Mouse (Mus musculus): ENCODE data around the gene Gchfr. TPM values are rescaled to one million over a fixed set of nuclear protein-coding genes. Genes with fewer than 3 reads are reported as not detected.
A peak's percentile ranks its signal among the peaks of the same experiment; 100 is the strongest.

The Gchfr gene
- polyA plus RNA-seq, 1 experiment from 2014 or later, result 115 TPM

DNA sequence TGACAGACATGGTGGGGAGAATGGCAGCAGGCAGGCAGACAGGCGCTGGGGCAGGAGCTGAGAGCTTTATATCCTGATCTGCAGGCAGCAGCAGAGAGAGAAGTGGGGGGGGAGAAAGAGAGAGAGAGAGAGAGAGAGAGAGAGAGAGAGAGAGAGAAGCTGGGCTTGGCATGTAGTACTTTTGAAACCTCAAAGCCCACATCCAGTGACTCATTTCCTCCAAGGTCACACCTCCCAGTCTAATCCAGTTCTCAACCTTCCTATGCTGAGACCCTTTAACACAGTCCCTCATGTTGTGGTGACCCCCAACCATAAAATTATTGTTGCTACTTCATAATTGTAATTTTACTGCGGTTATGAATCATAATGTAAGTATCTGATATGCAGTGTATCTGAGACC is 2.7 kb downstream of the Gchfr start:
- no peak for ATAC-seq (ENCODE audit: low read depth)
- Histone ChIP-seq H3K4me1 (ENCODE audit: control insufficient read depth, low read depth, low read length) (peaks cover 22% of the 10 kb centered on the region), H3K9me3 (replicated peaks; ENCODE audit: control insufficient read depth, low read length) (no peaks in the 10 kb centered on the region), H3K9ac (ENCODE audit: low read depth, low read length) (no peak overlapping the region), H3K4me2 (ENCODE audit: low read depth, low read length) (no peak overlapping the region), H3K36me3 (ENCODE audit: control insufficient read depth, insufficient read depth) (no peaks in the 10 kb centered on the region; the same call in none of the 2 replicates), H3K27me3 (ENCODE audit: control insufficient read depth, insufficient read depth, low read depth, low read length) (peaks cover 30% of the 10 kb centered on the region), H3K4me3 (ENCODE audit: low read depth, low read length) (no peak overlapping the region), H3K27ac (ENCODE audit: low read length) (no peak overlapping the region)
- whole genome bisulfite sequencing (ENCODE audit: insufficient replicate concordance), result 49% methylated on average over 2 of the region's 2 CpGs

DNA sequence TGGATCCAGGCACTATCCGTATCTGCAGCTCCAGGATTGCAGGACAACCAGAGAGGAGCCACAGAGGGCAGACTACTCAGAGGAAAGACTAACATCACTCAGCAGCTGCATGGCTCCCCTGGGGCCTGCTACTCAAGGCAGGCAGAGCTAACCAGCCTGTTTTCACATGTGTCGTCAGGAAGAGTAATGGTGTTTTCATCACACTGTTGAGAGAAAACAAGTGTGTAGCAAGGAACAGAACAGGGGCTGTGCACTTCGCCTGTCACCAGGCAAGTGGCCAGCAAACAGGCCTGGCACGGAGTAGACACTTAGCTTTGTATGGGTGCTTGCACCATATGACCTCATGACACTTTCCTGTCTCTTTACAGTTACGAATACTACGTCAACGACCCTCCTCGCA is 4.0 kb downstream of the Gchfr start:
- Histone ChIP-seq H3K4me1 (ENCODE audit: control insufficient read depth, low read depth, low read length) (peaks cover 23% of the 10 kb centered on the region), H3K27ac (ENCODE audit: low read length) (no peak overlapping the region), H3K36me3 (ENCODE audit: control insufficient read depth, insufficient read depth) (no peaks in the 10 kb centered on the region; the same call in none of the 2 replicates), H3K4me2 (ENCODE audit: low read depth, low read length) (no peak overlapping the region), H3K27me3 (ENCODE audit: control insufficient read depth, insufficient read depth, low read depth, low read length) (peaks cover 24% of the 10 kb centered on the region), H3K9ac (ENCODE audit: low read depth, low read length) (no peak overlapping the region), H3K4me3 (ENCODE audit: low read depth, low read length) (no peak overlapping the region), H3K9me3 (replicated peaks; ENCODE audit: control insufficient read depth, low read length) (no peaks in the 10 kb centered on the region)
- WGBS (ENCODE audit: insufficient replicate concordance), result 73% methylated on average over 8 of the region's 8 CpGs
- no peak for ATAC-seq (ENCODE audit: low read depth)

DNA sequence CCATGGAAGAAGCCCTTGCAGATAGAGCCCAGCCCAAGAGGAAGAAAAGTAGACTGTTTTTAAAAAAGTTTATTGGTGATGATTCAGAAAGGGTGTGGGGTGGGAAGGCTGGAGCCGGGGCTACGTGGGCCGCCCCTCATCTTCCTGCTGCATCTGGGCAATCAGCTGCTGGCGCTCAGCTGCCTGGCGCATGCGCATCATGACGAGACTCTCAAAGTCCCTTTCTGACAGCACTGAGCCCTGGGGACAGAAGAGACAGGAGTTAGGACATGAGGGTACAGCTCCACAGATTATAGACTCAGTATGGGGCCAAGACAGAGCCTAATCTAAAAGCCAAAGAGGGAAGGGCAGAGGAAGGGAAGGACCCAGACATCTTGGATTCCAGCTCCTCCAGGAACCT is 4.9 kb downstream of the Gchfr start:
- no peak for ATAC-seq (ENCODE audit: low read depth)
- H3K4me3 ChIP-seq (ENCODE audit: low read depth, low read length), result no peak overlapping the region
- peaks cover 15% of the 10 kb centered on the region for H3K27me3 ChIP-seq (ENCODE audit: control insufficient read depth, insufficient read depth, low read depth, low read length)
- no peak overlapping the region for H3K4me2 ChIP-seq (ENCODE audit: low read depth, low read length)
- 81% methylated on average over 7 of the region's 7 CpGs for WGBS (ENCODE audit: insufficient replicate concordance)
- H3K9ac ChIP-seq (ENCODE audit: low read depth, low read length), result no peak overlapping the region
- no peak overlapping the region for H3K27ac ChIP-seq (ENCODE audit: low read length)
- H3K4me1 ChIP-seq (ENCODE audit: control insufficient read depth, low read depth, low read length), result peaks cover 19% of the 10 kb centered on the region
- H3K36me3 ChIP-seq (ENCODE audit: control insufficient read depth, insufficient read depth), result no peaks in the 10 kb centered on the region; the same call in none of the 2 replicates
- no peaks in the 10 kb centered on the region for H3K9me3 ChIP-seq (replicated peaks; ENCODE audit: control insufficient read depth, low read length)

DNA sequence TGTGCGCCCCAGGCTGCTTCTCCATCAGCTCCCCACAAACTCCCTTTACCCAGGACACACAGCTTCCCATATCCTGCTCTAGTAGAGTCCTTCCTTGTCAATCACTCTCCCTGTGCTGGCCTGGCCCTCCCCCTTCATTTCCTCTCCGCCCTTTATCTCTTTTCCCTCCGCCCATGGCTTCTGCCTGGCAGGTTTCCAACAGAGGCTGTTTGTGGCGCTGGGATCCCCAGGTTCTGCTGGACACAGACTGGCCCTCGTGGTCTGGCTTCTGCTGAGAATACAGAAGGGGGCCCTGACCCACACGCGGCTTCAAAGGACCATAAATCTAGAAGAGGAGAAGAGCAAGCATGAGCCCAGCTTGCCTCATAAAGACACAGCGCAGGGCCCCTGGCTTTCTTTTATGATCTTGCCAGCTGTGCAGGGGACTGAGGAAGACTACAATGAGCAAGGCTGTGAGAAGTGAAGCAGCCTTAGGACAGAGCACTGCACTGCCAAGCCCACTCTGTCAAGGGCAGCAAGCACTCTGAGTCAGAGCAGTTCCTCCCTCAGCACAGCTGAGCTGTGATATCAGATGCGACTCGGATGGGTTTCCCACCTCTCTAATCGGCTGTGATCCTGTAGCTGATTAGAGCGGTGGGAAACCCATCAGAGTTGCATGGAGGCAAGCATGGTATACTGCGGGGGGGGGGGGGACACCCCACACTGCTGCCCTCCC is 5.4 kb downstream of the Gchfr start:
- ATAC-seq (ENCODE audit: low read depth), result peak; percentile 73
- peaks cover 13% of the 10 kb centered on the region for H3K4me1 ChIP-seq (ENCODE audit: control insufficient read depth, low read depth, low read length)
- 11% methylated on average over 13 of the region's 13 CpGs for WGBS (ENCODE audit: insufficient replicate concordance)
- H3K9ac ChIP-seq (ENCODE audit: low read depth, low read length), result no peak overlapping the region
- H3K36me3 ChIP-seq (ENCODE audit: control insufficient read depth, insufficient read depth), result no peaks in the 10 kb centered on the region; the same call in none of the 2 replicates
- no peak overlapping the region for H3K27ac ChIP-seq (ENCODE audit: low read length)
- peaks cover 9% of the 10 kb centered on the region for H3K27me3 ChIP-seq (ENCODE audit: control insufficient read depth, insufficient read depth, low read depth, low read length)
- H3K4me2 ChIP-seq (ENCODE audit: low read depth, low read length), result 0 out of 2 replicates have a peak overlapping the region, but pooled peaks have one; percentile 7
- no peaks in the 10 kb centered on the region for H3K9me3 ChIP-seq (replicated peaks; ENCODE audit: control insufficient read depth, low read length)
- no peak overlapping the region for H3K4me3 ChIP-seq (ENCODE audit: low read depth, low read length)

DNA sequence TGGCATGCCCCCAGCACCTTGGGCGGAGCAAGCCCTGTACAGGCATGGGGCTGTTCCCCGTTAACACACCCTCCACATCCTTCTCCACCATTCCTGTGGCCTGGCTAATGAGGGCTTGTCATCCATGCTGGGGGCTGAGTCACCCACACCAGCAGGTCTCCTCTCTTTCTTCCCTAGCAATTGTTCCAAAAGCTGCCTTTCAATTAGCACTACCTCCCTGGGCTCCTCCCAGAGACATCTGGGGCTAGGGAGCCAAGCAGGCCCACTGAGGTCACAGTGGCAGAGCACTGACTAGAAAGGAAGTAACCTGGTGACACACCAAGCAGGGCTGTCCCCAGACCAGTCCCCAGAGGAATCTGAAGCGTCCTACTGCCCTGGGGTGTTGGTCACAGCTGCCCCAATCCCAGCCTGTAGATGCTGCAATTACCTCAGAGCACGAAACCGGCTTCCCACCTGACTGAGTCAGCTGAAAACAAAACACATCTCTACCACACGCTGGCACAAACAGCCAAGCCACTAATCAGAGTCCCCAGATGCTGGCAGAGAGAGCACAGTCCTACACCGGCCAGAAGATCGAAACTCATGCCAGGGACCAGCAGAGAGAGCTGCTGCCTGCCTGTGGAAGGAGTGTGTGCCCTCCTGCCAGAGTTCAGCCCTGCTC is 6.5 kb downstream of the Gchfr start, which contains the start of gene Gm14137:
Gene Gm14137, plus strand, starts transcription at position 519 of the 661 bp plus-strand sequence.
- WGBS (ENCODE audit: insufficient replicate concordance), result 59% methylated on average over 8 of the region's 8 CpGs
- Histone ChIP-seq H3K4me3 (ENCODE audit: low read depth, low read length) (no peak within 1 kb of the TSS), H3K27me3 (ENCODE audit: control insufficient read depth, insufficient read depth, low read depth, low read length) (peaks cover under 1% of the 10 kb centered on the region; the same call in 1 of the 2 replicates), H3K4me2 (ENCODE audit: low read depth, low read length) (no peak within 1 kb of the TSS), H3K9me3 (replicated peaks; ENCODE audit: control insufficient read depth, low read length) (no peaks in the 10 kb centered on the region), H3K36me3 (ENCODE audit: control insufficient read depth, insufficient read depth) (no peaks in the 10 kb centered on the region; the same call in none of the 2 replicates), H3K4me1 (ENCODE audit: control insufficient read depth, low read depth, low read length) (peaks cover 13% of the 10 kb centered on the region), H3K9ac (ENCODE audit: low read depth, low read length) (no peak within 1 kb of the TSS), H3K27ac (ENCODE audit: low read length) (no peak within 1 kb of the TSS)
- no peak for ATAC-seq (ENCODE audit: low read depth)

DNA sequence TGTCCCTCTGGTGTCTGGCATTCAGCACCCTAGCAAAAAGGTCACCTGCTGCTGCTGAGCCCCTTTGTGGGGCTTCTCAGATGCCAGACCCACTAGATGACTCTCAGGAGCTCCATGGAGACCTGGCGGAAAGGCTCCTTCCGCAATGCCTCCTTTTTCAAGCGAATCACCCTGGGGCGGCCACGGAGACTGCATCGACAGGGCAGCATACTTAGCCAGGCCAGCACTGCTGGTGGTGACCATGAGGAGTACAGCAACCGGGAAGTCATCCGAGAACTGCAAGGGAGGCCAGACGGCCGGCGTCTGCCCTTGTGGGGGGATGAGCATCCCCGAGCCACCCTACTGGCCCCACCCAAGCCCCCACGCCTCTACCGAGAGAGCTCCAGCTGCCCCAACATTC is 7.3 kb downstream of the Gchfr start:
- Histone ChIP-seq H3K4me1 (ENCODE audit: control insufficient read depth, low read depth, low read length) (peaks cover 13% of the 10 kb centered on the region), H3K4me2 (ENCODE audit: low read depth, low read length) (no peak overlapping the region), H3K4me3 (ENCODE audit: low read depth, low read length) (no peak overlapping the region), H3K27me3 (ENCODE audit: control insufficient read depth, insufficient read depth, low read depth, low read length) (no peaks in the 10 kb centered on the region), H3K36me3 (ENCODE audit: control insufficient read depth, insufficient read depth) (no peaks in the 10 kb centered on the region; the same call in none of the 2 replicates), H3K9me3 (replicated peaks; ENCODE audit: control insufficient read depth, low read length) (no peaks in the 10 kb centered on the region), H3K27ac (ENCODE audit: low read length) (no peak overlapping the region), H3K9ac (ENCODE audit: low read depth, low read length) (no peak overlapping the region)
- no peak for ATAC-seq (ENCODE audit: low read depth)
- 74% methylated on average over 14 of the region's 14 CpGs for WGBS (ENCODE audit: insufficient replicate concordance)

DNA sequence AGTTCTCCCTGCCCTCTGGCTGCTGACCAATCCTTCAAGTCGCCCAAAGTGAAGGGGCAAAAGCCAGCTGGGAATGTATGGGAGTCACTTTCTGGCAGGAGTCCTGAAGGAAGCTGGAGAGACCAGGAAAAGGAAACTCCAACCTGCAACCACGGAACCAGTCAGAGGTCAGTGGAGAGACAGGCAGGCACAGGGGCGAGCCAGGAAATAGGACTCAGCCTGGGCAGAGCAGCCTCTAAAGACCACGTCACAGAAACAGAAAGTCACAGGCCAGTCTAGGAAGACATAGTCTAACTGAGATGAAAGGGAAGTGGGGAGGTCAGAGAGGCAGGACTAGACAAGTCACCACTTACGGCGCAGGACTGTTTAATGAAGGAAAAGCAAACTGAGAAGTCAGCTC is 8.0 kb downstream of the Gchfr start:
- Histone ChIP-seq H3K27me3 (ENCODE audit: control insufficient read depth, insufficient read depth, low read depth, low read length) (no peaks in the 10 kb centered on the region), H3K27ac (ENCODE audit: low read length) (no peak overlapping the region), H3K4me1 (ENCODE audit: control insufficient read depth, low read depth, low read length) (peaks cover 13% of the 10 kb centered on the region), H3K4me3 (ENCODE audit: low read depth, low read length) (no peak overlapping the region), H3K36me3 (ENCODE audit: control insufficient read depth, insufficient read depth) (no peaks in the 10 kb centered on the region; the same call in none of the 2 replicates), H3K4me2 (ENCODE audit: low read depth, low read length) (no peak overlapping the region), H3K9ac (ENCODE audit: low read depth, low read length) (no peak overlapping the region), H3K9me3 (replicated peaks; ENCODE audit: control insufficient read depth, low read length) (no peaks in the 10 kb centered on the region)
- no peak for ATAC-seq (ENCODE audit: low read depth)
- 51% methylated on average over 6 of the region's 6 CpGs for WGBS (ENCODE audit: insufficient replicate concordance)

DNA sequence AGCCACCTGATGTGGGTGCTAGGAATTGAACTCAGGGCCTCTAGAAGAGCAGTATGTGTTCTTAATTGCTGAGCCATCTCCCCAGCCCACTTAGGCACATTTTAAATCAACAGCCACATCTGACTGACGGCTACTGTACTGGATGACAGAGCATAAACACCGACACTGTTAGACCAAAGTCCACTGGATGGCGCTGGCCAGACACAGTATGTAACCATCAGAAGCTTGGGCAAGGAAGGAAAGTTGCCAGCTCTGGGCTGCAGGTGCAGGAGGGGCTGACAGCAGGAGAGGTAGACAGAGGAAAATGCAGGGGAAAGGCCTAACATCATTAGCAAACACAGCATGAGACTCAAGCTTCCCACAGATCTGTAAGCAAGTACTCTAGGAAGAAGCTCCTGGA is 9.2 kb downstream of the Gchfr start:
- Histone ChIP-seq H3K9ac (ENCODE audit: low read depth, low read length) (no peak overlapping the region), H3K4me3 (ENCODE audit: low read depth, low read length) (no peak overlapping the region), H3K4me1 (ENCODE audit: control insufficient read depth, low read depth, low read length) (peaks cover 13% of the 10 kb centered on the region), H3K27me3 (ENCODE audit: control insufficient read depth, insufficient read depth, low read depth, low read length) (no peaks in the 10 kb centered on the region), H3K4me2 (ENCODE audit: low read depth, low read length) (no peak overlapping the region), H3K27ac (ENCODE audit: low read length) (no peak overlapping the region), H3K9me3 (replicated peaks; ENCODE audit: control insufficient read depth, low read length) (no peaks in the 10 kb centered on the region), H3K36me3 (ENCODE audit: control insufficient read depth, insufficient read depth) (no peaks in the 10 kb centered on the region; the same call in none of the 2 replicates)
- 64% methylated on average over 3 of the region's 3 CpGs for WGBS (ENCODE audit: insufficient replicate concordance)
- no peak for ATAC-seq (ENCODE audit: low read depth)

DNA sequence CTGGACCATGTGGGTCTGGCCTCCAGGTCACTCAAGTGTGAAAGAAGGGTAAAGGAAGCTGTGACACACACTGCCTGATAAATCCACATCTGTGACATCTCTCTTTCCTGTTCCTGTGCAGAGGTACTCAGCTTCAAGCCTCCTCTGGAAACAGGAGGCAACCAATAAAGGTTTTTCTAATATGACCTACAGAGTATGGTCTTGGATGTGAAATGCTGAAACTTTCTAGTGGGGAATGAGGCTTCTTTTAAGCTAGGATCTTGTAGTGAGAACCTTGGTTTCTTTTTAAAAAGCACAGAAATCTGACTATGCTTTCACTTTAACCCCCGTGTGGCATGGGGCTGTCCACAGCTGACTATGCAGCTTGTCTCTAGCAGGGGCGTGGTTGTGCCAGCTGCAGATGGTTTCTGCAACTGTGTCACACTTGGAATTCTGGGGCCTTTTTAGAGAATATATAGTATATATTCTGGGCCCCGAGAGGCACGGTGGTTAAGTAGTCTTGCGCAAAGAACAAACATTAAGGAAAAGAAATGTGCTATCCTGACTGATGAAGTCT is 9.9 kb downstream of the Gchfr start:
- Histone ChIP-seq H3K4me3 (ENCODE audit: low read depth, low read length) (no peak overlapping the region), H3K9me3 (replicated peaks; ENCODE audit: control insufficient read depth, low read length) (no peaks in the 10 kb centered on the region), H3K4me1 (ENCODE audit: control insufficient read depth, low read depth, low read length) (peaks cover 12% of the 10 kb centered on the region), H3K36me3 (ENCODE audit: control insufficient read depth, insufficient read depth) (no peaks in the 10 kb centered on the region; the same call in 1 of the 2 replicates), H3K27ac (ENCODE audit: low read length) (no peak overlapping the region), H3K27me3 (ENCODE audit: control insufficient read depth, insufficient read depth, low read depth, low read length) (no peaks in the 10 kb centered on the region), H3K4me2 (ENCODE audit: low read depth, low read length) (no peak overlapping the region), H3K9ac (ENCODE audit: low read depth, low read length) (no peak overlapping the region)
- 63% methylated on average over 5 of the region's 5 CpGs for WGBS (ENCODE audit: insufficient replicate concordance)
- no peak for ATAC-seq (ENCODE audit: low read depth)

Data from liver, embryonic 16.5 days (tissue).